ENCODE assay signal across 10 mouse cellular contexts in genomic region chr3:107100811-107101455, GRCm38 (mm10). TPM values are rescaled to one million over a fixed set of nuclear protein-coding genes. Genes with fewer than 3 reads are reported as not detected.
DNase-seq lines count a peak whose midpoint lies in the region; ATAC-seq and TF ChIP-seq lines count a peak whose summit lies in the region.
"Had no signal": no experiment of that assay in that cellular context is flagged by ENCODE, and none has a peak within 500 bp of the region (broad histone marks: within the 10 kb centered on the region; RNA-seq: fewer than 3 reads in every experiment).

TSS of gene Kcna2 (plus strand) at chr3:107101146.

- H3K4me3 ChIP-seq in heart, embryonic 14.5 days (ENCODE audit: control insufficient read depth in 1 of 2, insufficient read depth in 1 of 2, low read depth in 1 of 2, low read length in 2 of 2): peak within 1 kb of the TSS; percentile 50 to 53
- H3K4me3 ChIP-seq in ES-Bruce4 (ENCODE audit: low read depth, low read length): peak within 1 kb of the TSS; percentile 69
- H3K4me3 ChIP-seq in embryonic facial prominence, embryonic 11.5 days (ENCODE audit: low read depth, low read length): peak within 1 kb of the TSS; percentile 53
- peak within 1 kb of the TSS; percentile 61 for H3K4me3 ChIP-seq in neural tube, embryonic 12.5 days
- H3K4me3 ChIP-seq: myocyte had no signal

- no peak within 1 kb of the TSS for H3K27ac ChIP-seq in heart, embryonic 14.5 days (replicated peaks in 1 of 2; ENCODE audit: control insufficient read depth in 1 of 2, insufficient read depth in 1 of 2, low read depth in 2 of 2, low read length in 2 of 2)
- no peak within 1 kb of the TSS for H3K27ac ChIP-seq in ES-Bruce4 (ENCODE audit: insufficient read depth, low read length)
- H3K27ac ChIP-seq in embryonic facial prominence, embryonic 11.5 days (replicated peaks; ENCODE audit: low read depth, low read length): no peak within 1 kb of the TSS
- H3K27ac ChIP-seq in neural tube, embryonic 12.5 days: no peak within 1 kb of the TSS

- peaks cover 4 to 11% of the 10 kb centered on the region in 2 experiments; a peak in 3 of 4 replicates for H3K4me1 ChIP-seq in heart, embryonic 14.5 days (ENCODE audit: control insufficient read depth in 2 of 2, insufficient read depth in 2 of 2, low read length in 2 of 2)
- H3K4me1 ChIP-seq in ES-Bruce4 (ENCODE audit: control insufficient read depth, insufficient read depth, low read length): no peaks in the 10 kb centered on the region
- H3K4me1 ChIP-seq in embryonic facial prominence, embryonic 11.5 days (ENCODE audit: control insufficient read depth, insufficient read depth, low read length): peaks cover 6% of the 10 kb centered on the region; the same call in 1 of the 2 replicates
- H3K4me1 ChIP-seq in neural tube, embryonic 12.5 days: peaks cover 19% of the 10 kb centered on the region

- peak within 1 kb of the TSS; percentile 99 for H3K4me2 ChIP-seq in heart, embryonic 14.5 days (ENCODE audit: low read length)
- H3K4me2 ChIP-seq in embryonic facial prominence, embryonic 11.5 days (ENCODE audit: low read depth, low read length): peak within 1 kb of the TSS; percentile 96
- peak within 1 kb of the TSS; percentile 94 for H3K4me2 ChIP-seq in neural tube, embryonic 12.5 days (replicated peaks)

- 5% methylated on average over 16 of the region's 16 CpGs for WGBS in heart, embryonic 14.5 days
- WGBS in embryonic facial prominence, embryonic 11.5 days: 3% methylated on average over 16 of the region's 16 CpGs
- 2% methylated on average over 16 of the region's 16 CpGs for WGBS in neural tube, embryonic 12.5 days

- TF ChIP-seq EP300 in ES-Bruce4 (IDR thresholded peaks at IDR 0.05; ENCODE audit: insufficient read depth, low read depth, low read length): no peak

- DNase-seq in heart, postnatal 14 days: no peak
- peak; percentile 35 for DNase-seq in embryonic facial prominence, embryonic 11.5 days (ENCODE audit: low spot score)
- peak in 1 of 2 experiments; percentile 34 for DNase-seq in left cerebral cortex, adult 8-10 months (ENCODE audit: low spot score in 2 of 2)
- no peak for DNase-seq in testis, postnatal 14 days (ENCODE audit: low spot score)
- DNase-seq in gastrocnemius, postnatal 10 days: no peak

- H3K9me3 ChIP-seq in heart, embryonic 14.5 days (ENCODE audit: control insufficient read depth, low read length): no peaks in the 10 kb centered on the region
- no peaks in the 10 kb centered on the region for H3K9me3 ChIP-seq in ES-Bruce4 (replicated peaks; ENCODE audit: control insufficient read depth, insufficient read depth, low read length, poor library complexity, severe bottlenecking)
- no peaks in the 10 kb centered on the region for H3K9me3 ChIP-seq in embryonic facial prominence, embryonic 11.5 days (replicated peaks; ENCODE audit: control insufficient read depth, low read length)
- no peaks in the 10 kb centered on the region for H3K9me3 ChIP-seq in neural tube, embryonic 12.5 days

- no peak for TF ChIP-seq POLR2A in ES-Bruce4 (IDR thresholded peaks at IDR 0.05; ENCODE audit: insufficient read depth, low read length)

- no peak for ATAC-seq in heart, embryonic 14.5 days (ENCODE audit: insufficient number of reproducible peaks, insufficient read depth, low FRiP score, low read depth)
- peak; percentile 30; the same call in 1 of the 2 replicates for ATAC-seq in embryonic facial prominence, embryonic 11.5 days (replicated peaks; ENCODE audit: insufficient number of reproducible peaks, low FRiP score, low TSS enrichment, low read depth)
- peak; percentile 27 for ATAC-seq in neural tube, embryonic 12.5 days (ENCODE audit: low FRiP score, low read depth)
- ATAC-seq: Patski had no signal

- H3K9ac ChIP-seq in heart, embryonic 14.5 days (ENCODE audit: low read length): peak within 1 kb of the TSS; percentile 68; the same call in 1 of the 2 replicates
- 0 out of 2 replicates have a peak within 1 kb of the TSS, but pooled peaks have one; percentile 12 for H3K9ac ChIP-seq in ES-Bruce4 (ENCODE audit: low read depth, poor library complexity, severe bottlenecking)
- peak within 1 kb of the TSS; percentile 44 for H3K9ac ChIP-seq in embryonic facial prominence, embryonic 11.5 days (replicated peaks; ENCODE audit: low read length)
- peak within 1 kb of the TSS; percentile 65 for H3K9ac ChIP-seq in neural tube, embryonic 12.5 days

- no peaks in the 10 kb centered on the region for H3K36me3 ChIP-seq in heart, embryonic 14.5 days (ENCODE audit: control insufficient read depth, insufficient read depth, low read length)
- H3K36me3 ChIP-seq in ES-Bruce4 (ENCODE audit: control insufficient read depth, insufficient read depth, low read length, poor library complexity, severe bottlenecking): no peaks in the 10 kb centered on the region
- H3K36me3 ChIP-seq in embryonic facial prominence, embryonic 11.5 days (replicated peaks; ENCODE audit: control insufficient read depth, insufficient read depth, low read depth, low read length): no peaks in the 10 kb centered on the region
- no peaks in the 10 kb centered on the region for H3K36me3 ChIP-seq in neural tube, embryonic 12.5 days

- H3K27me3 ChIP-seq in heart, embryonic 14.5 days (ENCODE audit: control insufficient read depth, insufficient read depth, low read length): peaks cover 60% of the 10 kb centered on the region
- H3K27me3 ChIP-seq in ES-Bruce4 (ENCODE audit: control insufficient read depth, insufficient read depth, low read length, poor library complexity, severe bottlenecking): peaks cover 14% of the 10 kb centered on the region
- peaks cover 29% of the 10 kb centered on the region for H3K27me3 ChIP-seq in embryonic facial prominence, embryonic 11.5 days (ENCODE audit: control insufficient read depth, insufficient read depth, low read length)
- peaks cover 39% of the 10 kb centered on the region for H3K27me3 ChIP-seq in neural tube, embryonic 12.5 days (replicated peaks)

- no peak for TF ChIP-seq CTCF in ES-Bruce4 (IDR thresholded peaks at IDR 0.05; ENCODE audit: low read depth, low read length)

- intact Hi-C loops in heart, postnatal 14 days (cut with DNase I): no loop called here

RNA-seq across cellular contexts. Expression of gene Kcna2, which starts in this region (rescaled TPM):
- polyA plus RNA-seq in heart, embryonic 14.5 days (2014; fragmentation: Nextera tagmentation; extraction: Ambion mirVana): 0.03 and 0.05 TPM in 2 replicates
- total RNA-seq in heart, postnatal 14 days (2021): 1 to 10 TPM in 1 of 2 experiments, under 1 TPM in 1; 0.85 to 1.2 TPM
- polyA plus RNA-seq in ES-Bruce4 (2011; ENCODE audit: insufficient read depth, insufficient read length, low read depth, missing spikeins): 0.15 and 0.35 TPM in 2 replicates
- polyA plus RNA-seq in embryonic facial prominence, embryonic 11.5 days (2014; fragmentation: Nextera tagmentation; extraction: Ambion mirVana): 0.20 and 0.24 TPM in 2 replicates
- 100 to 1,000 TPM; 121 to 161 (median 143) TPM for total RNA-seq in left cerebral cortex, adult 8-10 months (2022)
- 0.37 and 0.55 TPM in 2 replicates for polyA plus RNA-seq in neural tube, embryonic 12.5 days (2016; fragmentation: Nextera tagmentation; extraction: Ambion mirVana)
- 1 to 10 TPM; 2.9 to 5.0 TPM for total RNA-seq in gastrocnemius, postnatal 10 days (2021)
- polyA plus RNA-seq: myocyte had no signal

Comparison
In these comparisons a context has a peak if more than half of its experiments do, and no peak if none do; other contexts are left out.
1. RNA of gene Kcna2 (total RNA-seq): 121 to 161 TPM in left cerebral cortex, adult 8-10 months; 2.9 to 5.0 TPM in gastrocnemius, postnatal 10 days and 0.85 to 1.2 TPM in heart, postnatal 14 days; every median in the first group is over 10 times any median in the second.
2. Peak in DNase-seq, ATAC-seq, H3K4me3 ChIP-seq, H3K9ac ChIP-seq and H3K4me2 ChIP-seq in embryonic facial prominence, embryonic 11.5 days; RNA of the gene not detected or under 1 TPM.
3. Peak in ATAC-seq, H3K4me3 ChIP-seq, H3K9ac ChIP-seq and H3K4me2 ChIP-seq in neural tube, embryonic 12.5 days; RNA of the gene not detected or under 1 TPM.
4. H3K9ac ChIP-seq: peak in every context shown above with its lines; median percentile 68 in heart, embryonic 14.5 days; 65 in neural tube, embryonic 12.5 days; 44 in embryonic facial prominence, embryonic 11.5 days; 12 in ES-Bruce4.
5. Peak in every context shown above with its lines, with median percentiles within 50 percentile points of each other: H3K4me2 ChIP-seq and H3K4me3 ChIP-seq.